Mouse (Mus musculus) adrenal gland, postnatal 14 days (tissue): ENCODE data around the gene Gm11937. TPM values are rescaled to one million over a fixed set of nuclear protein-coding genes. Genes with fewer than 3 reads are reported as not detected.

Experiments
- DNase-seq: peaks from one replicate; pipeline ENCODE4 v3.0.0; 2021; ENCODE audit warnings: mixed read lengths
- total RNA-seq: library from RNA; stranded (reverse); gene quantifications from 2 replicates; pipeline ENCODE4 v1.2.3, GENCODE M21; 2021

Gene Gm11937
- total RNA-seq, 1 experiment from 2014 or later, result not detected

- DNase-seq, result no peak
Observed at GRCm38 (mm10) chr11:99581051-99581450, 28.9 kb downstream of the Gm11937 start.

DNA sequence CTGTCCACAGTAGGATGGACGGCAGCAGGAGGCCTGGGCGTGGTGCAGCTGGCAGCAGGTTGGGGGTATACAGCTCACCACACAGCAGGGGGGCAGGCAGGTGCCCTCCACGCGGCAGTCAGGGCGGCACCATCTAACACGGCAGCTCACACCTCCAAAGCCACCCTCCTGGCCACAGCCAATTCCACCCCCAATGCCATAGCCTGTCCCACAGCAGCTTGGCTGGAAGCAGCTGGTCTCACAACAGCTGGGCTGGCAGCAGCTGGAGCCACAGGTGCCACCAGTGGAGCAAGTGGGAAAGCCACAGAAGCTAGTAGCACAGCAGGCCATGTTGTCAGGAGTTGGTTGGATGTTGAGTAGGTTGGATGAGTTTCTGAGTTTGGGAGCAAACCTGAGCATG is 29.4 kb downstream of the Gm11937 start, which contains the start of gene Krtap1-5:
Gene Krtap1-5 (minus strand): TSS at position 381 of the 400 bp plus-strand sequence.
- no peak for DNase-seq

DNA sequence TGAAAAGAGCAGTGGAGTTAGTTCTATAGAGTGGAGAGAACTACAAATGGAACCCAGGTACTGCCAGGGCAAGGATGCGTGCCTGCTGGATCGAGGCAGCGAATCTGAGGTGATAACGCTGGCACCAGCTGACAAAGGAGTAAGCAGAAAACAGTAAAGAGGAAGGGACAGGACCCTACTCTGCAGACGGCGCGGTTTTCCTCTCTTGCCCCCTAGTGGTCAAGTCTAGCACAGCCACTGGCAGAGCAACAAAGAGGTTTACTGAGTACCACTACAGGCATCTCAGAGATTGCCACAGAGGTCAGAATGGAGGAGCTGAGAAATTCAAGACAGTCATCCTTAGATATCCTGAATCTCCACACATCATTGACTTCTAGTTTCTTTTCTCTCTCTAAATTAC is 35.9 kb downstream of the Gm11937 start:
- peak; percentile 79 for DNase-seq

DNA sequence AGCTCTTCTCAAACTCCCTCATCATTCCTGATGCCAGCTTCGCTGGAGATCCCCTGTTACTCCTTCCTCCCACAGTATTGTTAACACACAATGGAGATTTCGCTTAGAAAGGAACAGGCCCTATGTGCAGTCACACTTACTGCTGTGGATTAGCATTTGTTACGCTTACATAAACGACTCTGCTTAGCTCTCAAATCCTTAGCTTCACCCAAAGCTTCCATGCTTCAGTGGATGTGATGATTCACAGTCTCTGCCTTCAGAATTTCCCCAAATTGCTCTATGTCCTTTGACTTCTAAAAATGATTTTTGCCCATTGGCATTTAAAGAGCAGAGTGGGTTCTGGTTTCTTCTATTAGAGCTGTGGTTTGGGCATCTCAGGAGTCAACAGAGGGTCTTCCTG is 36.8 kb downstream of the Gm11937 start:
- DNase-seq, result no peak

DNA sequence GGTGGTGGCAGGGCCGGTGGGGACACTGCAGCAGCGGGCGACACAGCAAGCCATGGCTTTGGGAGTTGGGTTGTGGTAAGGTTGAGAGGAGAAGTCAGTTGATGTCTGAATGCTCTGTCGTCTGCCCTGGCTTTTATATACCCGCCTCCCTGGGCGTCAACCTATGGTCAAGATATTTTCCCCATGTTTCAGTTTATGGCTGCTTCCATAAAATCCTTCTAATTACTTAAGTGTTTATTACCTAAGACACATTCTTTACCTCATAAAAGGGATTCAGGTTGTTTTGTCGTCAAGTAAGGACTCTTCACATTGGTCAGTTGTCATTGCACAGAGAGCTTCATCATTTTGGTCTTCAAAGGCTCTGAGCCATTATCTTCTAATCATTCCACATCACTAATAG is 43.5 kb downstream of the Gm11937 start, which contains the start of gene Krtap3-1:
Gene Krtap3-1 (minus strand): TSS at position 101 of the 400 bp plus-strand sequence.
- DNase-seq, result no peak

DNA sequence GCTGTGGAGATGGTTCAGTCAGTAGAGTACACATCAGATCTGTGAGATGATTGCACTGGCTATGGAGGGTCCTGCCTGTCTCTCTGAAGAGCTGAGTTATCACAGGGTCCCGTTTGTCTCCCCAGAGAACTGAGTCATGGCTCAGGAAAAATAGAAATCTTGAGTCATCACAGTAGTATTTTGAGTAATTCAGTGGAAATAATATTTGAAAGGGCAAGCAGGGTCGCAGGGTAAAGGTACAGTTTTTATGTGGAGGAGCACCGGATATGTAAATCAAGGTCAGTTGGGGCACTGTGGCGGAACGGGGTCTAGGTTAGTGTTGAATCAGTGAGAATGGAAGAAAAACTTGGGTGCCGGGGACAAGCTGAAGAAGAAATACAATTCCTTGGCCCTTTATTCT is 47.4 kb downstream of the Gm11937 start:
- DNase-seq, result no peak

Other genes starting within 250 kb of the Gm11937 start
- not detected in 2 replicates for gene Krt28, start 235.3 kb downstream of the Gm11937 start, total RNA-seq
- gene Krt10, start 220.8 kb downstream of the Gm11937 start, total RNA-seq, result 4.3 and 5.6 TPM in 2 replicates
- gene Krt12, start 187.9 kb downstream of the Gm11937 start, total RNA-seq, result not detected in 2 replicates
- 0.30 and 0.96 TPM in 2 replicates for gene Krt20, start 172.0 kb downstream of the Gm11937 start, total RNA-seq
- 0.30 and 6.4 TPM in 2 replicates for gene Krt23, start 117.1 kb downstream of the Gm11937 start, total RNA-seq
- not detected in 2 replicates for gene Krt39, start 88.9 kb downstream of the Gm11937 start, total RNA-seq
- gene Krt40, start 67.0 kb downstream of the Gm11937 start, total RNA-seq, result not detected in 2 replicates
- not detected in 2 replicates for gene Krtap3-3, start 59.3 kb downstream of the Gm11937 start, total RNA-seq
- not detected in 2 replicates for gene Krtap3-2, start 53.3 kb downstream of the Gm11937 start, total RNA-seq
- gene Gm11939, start 50.7 kb downstream of the Gm11937 start, total RNA-seq, result not detected in 2 replicates
- not detected in 2 replicates for gene Krtap3-1, start 43.6 kb downstream of the Gm11937 start, total RNA-seq
- gene Krtap1-5, start 29.2 kb downstream of the Gm11937 start, total RNA-seq, result not detected in 2 replicates
- gene Krtap1-4, start 26.5 kb downstream of the Gm11937 start, total RNA-seq, result not detected in 2 replicates
- gene Krtap1-3, start 18.9 kb downstream of the Gm11937 start, total RNA-seq, result not detected in 2 replicates
- not detected in 2 replicates for gene Krtap9-3, start 12.1 kb downstream of the Gm11937 start, total RNA-seq
- not detected in 2 replicates for gene Gm11938, start 6.9 kb downstream of the Gm11937 start, total RNA-seq
- gene Krtap2-4, start 4.7 kb upstream of the Gm11937 start, total RNA-seq, result not detected in 2 replicates
- not detected in 2 replicates for gene Gm11562, start 10.2 kb upstream of the Gm11937 start, total RNA-seq
- gene Krtap4-1, start 18.0 kb upstream of the Gm11937 start, total RNA-seq, result not detected in 2 replicates
- gene Krtap4-2, start 24.9 kb upstream of the Gm11937 start, total RNA-seq, result not detected in 2 replicates
- not detected in 2 replicates for gene Krtap4-7, start 33.9 kb upstream of the Gm11937 start, total RNA-seq
- gene Gm11555, start 40.0 kb upstream of the Gm11937 start, total RNA-seq, result not detected in 2 replicates
- gene Gm11563, start 48.8 kb upstream of the Gm11937 start, total RNA-seq, result not detected in 2 replicates
- not detected in 2 replicates for gene Krtap4-6, start 55.8 kb upstream of the Gm11937 start, total RNA-seq
- not detected in 2 replicates for gene Gm14190, start 80.6 kb upstream of the Gm11937 start, total RNA-seq
- gene Gm14180, start 124.1 kb upstream of the Gm11937 start, total RNA-seq, result not detected in 2 replicates
- gene Gm11595, start 162.7 kb upstream of the Gm11937 start, total RNA-seq, result not detected in 2 replicates
- gene Krtap4-8, start 170.5 kb upstream of the Gm11937 start, total RNA-seq, result not detected in 2 replicates
- gene Krtap4-9, start 175.0 kb upstream of the Gm11937 start, total RNA-seq, result not detected in 2 replicates
- not detected in 2 replicates for gene Gm11596, start 183.3 kb upstream of the Gm11937 start, total RNA-seq
- not detected in 2 replicates for gene Gm11569, start 188.7 kb upstream of the Gm11937 start, total RNA-seq
- gene Gm11554, start 194.3 kb upstream of the Gm11937 start, total RNA-seq, result not detected in 2 replicates
- not detected in 2 replicates for gene Krtap4-13, start 199.7 kb upstream of the Gm11937 start, total RNA-seq
- not detected in 2 replicates for gene Gm11564, start 205.5 kb upstream of the Gm11937 start, total RNA-seq
- gene 2300003K06Rik, start 227.9 kb upstream of the Gm11937 start, total RNA-seq, result not detected in 2 replicates
- not detected in 2 replicates for gene Krtap4-16, start 241.4 kb upstream of the Gm11937 start, total RNA-seq
- gene Gm11568, start 247.7 kb upstream of the Gm11937 start, total RNA-seq, result not detected in 2 replicates